Mouse (Mus musculus) MEL (cell line): ENCODE results near the gene Golph3l. TPM values are rescaled to one million over a fixed set of nuclear protein-coding genes. Genes with fewer than 3 reads are reported as not detected.

Experiments used
- DNase-seq: peaks from one replicate; pipeline ENCODE4 v3.0.0; 2011; ENCODE audit warnings: low read depth, low spot score
- H3K27ac ChIP-seq: 2 replicates; pipeline ENCODE4 v1.5.1; 2012; ENCODE audit warnings: low read depth, mild to moderate bottlenecking, control low read depth, low read length, moderate library complexity; ENCODE audit not compliant: control insufficient read depth
- H3K27me3 ChIP-seq, 2 experiments: fragments of 150-350 bp in 1 of 2; sonication (generic) in 1 of 2; 2 replicates each; pipeline ENCODE4 v1.6.1; 2012; ENCODE audit warnings: low read length in 2 of 2, mild to moderate bottlenecking in 2 of 2, improper control_type of control experiment in 1 of 2, moderate library complexity in 1 of 2; ENCODE audit not compliant: insufficient read depth in 2 of 2, control insufficient read depth in 1 of 2
- H3K36me3 ChIP-seq, 2 experiments: 2 replicates each; pipeline ENCODE4 v1.6.1; 2012 to 2014; ENCODE audit warnings: low read length in 2 of 2, improper control_type of control experiment in 1 of 2, inconsistent platforms in 1 of 2, mild to moderate bottlenecking in 1 of 2; ENCODE audit not compliant: insufficient read depth in 2 of 2, control insufficient read depth in 1 of 2
- H3K4me1 ChIP-seq, 2 experiments: fragments of 150-350 bp in 1 of 2; sonication (generic) in 1 of 2; 2 replicates each; pipeline ENCODE4 v1.6.1; 2012; ENCODE audit warnings: low read length in 2 of 2, improper control_type of control experiment in 1 of 2, mild to moderate bottlenecking in 1 of 2; ENCODE audit not compliant: insufficient read depth in 2 of 2, control insufficient read depth in 1 of 2
- H3K4me3 ChIP-seq, 2 experiments: fragments of 150-350 bp in 1 of 2; sonication (generic) in 1 of 2; 2 replicates each; pipeline ENCODE4 v1.5.1; 2012; ENCODE audit warnings: low read depth in 2 of 2, low read length in 2 of 2, mild to moderate bottlenecking in 2 of 2, moderate library complexity in 2 of 2, control low read depth in 1 of 2, improper control_type of control experiment in 1 of 2; ENCODE audit not compliant: control insufficient read depth in 1 of 2, insufficient read depth in 1 of 2
- H3K79me2 ChIP-seq: 2 replicates; pipeline ENCODE4 v1.6.1; 2012; ENCODE audit warnings: mild to moderate bottlenecking, low read length, moderate library complexity; ENCODE audit not compliant: control insufficient read depth, poor library complexity, insufficient read depth
- H3K9ac ChIP-seq: 2 replicates; pipeline ENCODE4 v1.6.1; 2012; ENCODE audit warnings: low read depth, mild to moderate bottlenecking, control low read depth, low read length, moderate library complexity; ENCODE audit not compliant: control insufficient read depth, poor library complexity, severe bottlenecking
- H3K9me3 ChIP-seq: fragments of 150-350 bp; sonication (generic); replicated peaks from 2 replicates; pipeline ENCODE4 v1.6.1; 2012; ENCODE audit warnings: mild to moderate bottlenecking, low read length, improper control_type of control experiment, moderate library complexity; ENCODE audit not compliant: insufficient read depth
- BHLHE40 ChIP-seq: IDR thresholded peaks from 2 replicates; pipeline ENCODE4 v1.6.1; 2012; ENCODE audit warnings: low read depth, mild to moderate bottlenecking, inconsistent platforms, low read length, improper control_type of control experiment, borderline replicate concordance
- CHD2 ChIP-seq: IDR thresholded peaks from 2 replicates; pipeline ENCODE4 v1.6.1; 2011; ENCODE audit warnings: low read length, improper control_type of control experiment
- E2F4 ChIP-seq: IDR thresholded peaks from 2 replicates; pipeline ENCODE4 v1.6.1; 2011; ENCODE audit warnings: low read depth, low read length, improper control_type of control experiment, borderline replicate concordance
- EP300 ChIP-seq, 2 experiments: IDR thresholded peaks; 2 replicates each; pipeline ENCODE4 v1.6.1; 2011; ENCODE audit warnings: improper control_type of control experiment in 2 of 2, low read length in 2 of 2, low read depth in 1 of 2, mild to moderate bottlenecking in 1 of 2
- ETS1 ChIP-seq: IDR thresholded peaks from 2 replicates; pipeline ENCODE4 v1.6.1; 2012; ENCODE audit warnings: low read depth, mild to moderate bottlenecking, inconsistent platforms, low read length, improper control_type of control experiment, moderate library complexity
- GABPA ChIP-seq: IDR thresholded peaks from 2 replicates; pipeline ENCODE4 v1.6.1; 2012; ENCODE audit warnings: low read depth, mild to moderate bottlenecking, inconsistent platforms, low read length, improper control_type of control experiment, moderate library complexity
- HCFC1 ChIP-seq: IDR thresholded peaks from 2 replicates; pipeline ENCODE4 v1.6.1; 2012; ENCODE audit warnings: low read depth, mild to moderate bottlenecking, inconsistent platforms, low read length, improper control_type of control experiment, moderate library complexity
- JUND ChIP-seq: IDR thresholded peaks from 2 replicates; pipeline ENCODE4 v1.6.1; 2011; ENCODE audit warnings: low read depth, mild to moderate bottlenecking, improper control_type of control experiment, low read length
- MAFK ChIP-seq: IDR thresholded peaks from 2 replicates; pipeline ENCODE4 v1.6.1; 2011; ENCODE audit warnings: low read depth, mild to moderate bottlenecking, low read length, improper control_type of control experiment, borderline replicate concordance
- MAX ChIP-seq: IDR thresholded peaks from 2 replicates; pipeline ENCODE4 v1.6.1; 2011; ENCODE audit warnings: low read length, improper control_type of control experiment
- MAZ ChIP-seq: IDR thresholded peaks from 2 replicates; pipeline ENCODE4 v1.6.1; 2012; ENCODE audit warnings: low read depth, mild to moderate bottlenecking, inconsistent platforms, low read length, improper control_type of control experiment
- MXI1 ChIP-seq: IDR thresholded peaks from 2 replicates; pipeline ENCODE4 v1.6.1; 2011; ENCODE audit warnings: mild to moderate bottlenecking, low read depth, low read length, improper control_type of control experiment
- NELFE ChIP-seq: IDR thresholded peaks from 2 replicates; pipeline ENCODE4 v1.6.1; 2011; ENCODE audit warnings: low read depth, low read length, improper control_type of control experiment
- POLR2A ChIP-seq, 2 experiments: IDR thresholded peaks; 2 replicates each; pipeline ENCODE4 v1.6.1; 2011 to 2012; ENCODE audit warnings: low read length in 2 of 2, mild to moderate bottlenecking in 2 of 2, control low read depth in 1 of 2, improper control_type of control experiment in 1 of 2, low read depth in 1 of 2, moderate library complexity in 1 of 2; ENCODE audit not compliant: control insufficient read depth in 1 of 2, insufficient read depth in 1 of 2, poor library complexity in 1 of 2
- POLR2AphosphoS2 ChIP-seq: IDR thresholded peaks from 2 replicates; pipeline ENCODE4 v1.6.1; 2011; ENCODE audit warnings: low read length, improper control_type of control experiment
- RAD21 ChIP-seq: IDR thresholded peaks from 2 replicates; pipeline ENCODE4 v1.6.1; 2011; ENCODE audit warnings: mild to moderate bottlenecking, low read depth, low read length, improper control_type of control experiment
- SIN3A ChIP-seq: IDR thresholded peaks from 2 replicates; pipeline ENCODE4 v1.6.1; 2012; ENCODE audit warnings: low read length, improper control_type of control experiment, inconsistent platforms
- SMC3 ChIP-seq: IDR thresholded peaks from 2 replicates; pipeline ENCODE4 v1.6.1; 2011; ENCODE audit warnings: low read depth, low read length, improper control_type of control experiment
- TAL1 ChIP-seq: IDR thresholded peaks from 2 replicates; pipeline ENCODE4 v1.6.1; 2012; ENCODE audit warnings: mild to moderate bottlenecking, inconsistent platforms, low read length, moderate library complexity, mixed read lengths
- TBP ChIP-seq: IDR thresholded peaks from 2 replicates; pipeline ENCODE4 v1.8.0; 2011; ENCODE audit warnings: low read depth, low read length, improper control_type of control experiment
- TCF12 ChIP-seq: IDR thresholded peaks from 2 replicates; pipeline ENCODE4 v1.6.1; 2014; ENCODE audit warnings: low read depth, mild to moderate bottlenecking, inconsistent platforms, low read length, improper control_type of control experiment, moderate library complexity
- UBTF ChIP-seq: IDR thresholded peaks from 2 replicates; pipeline ENCODE4 v1.6.1; 2012; ENCODE audit warnings: low read depth, mild to moderate bottlenecking, inconsistent platforms, low read length, improper control_type of control experiment, moderate library complexity, borderline replicate concordance; ENCODE audit not compliant: insufficient read depth
- USF1 ChIP-seq: IDR thresholded peaks from 2 replicates; pipeline ENCODE4 v1.6.1; 2014; ENCODE audit warnings: low read depth, mild to moderate bottlenecking, inconsistent platforms, low read length, improper control_type of control experiment, moderate library complexity
- USF2 ChIP-seq, 2 experiments: IDR thresholded peaks; 2 replicates each; pipeline ENCODE4 v1.6.1; 2011 to 2012; ENCODE audit warnings: improper control_type of control experiment in 2 of 2, low read length in 2 of 2, borderline replicate concordance in 1 of 2, inconsistent platforms in 1 of 2, low read depth in 1 of 2, mild to moderate bottlenecking in 1 of 2; ENCODE audit not compliant: insufficient read depth in 1 of 2
- ZKSCAN1 ChIP-seq: IDR thresholded peaks from 2 replicates; pipeline ENCODE4 v1.6.1; 2012; ENCODE audit warnings: low read depth, mild to moderate bottlenecking, inconsistent platforms, low read length, improper control_type of control experiment, moderate library complexity
- ZMIZ1 ChIP-seq: IDR thresholded peaks from 2 replicates; pipeline ENCODE4 v1.6.1; 2012; ENCODE audit warnings: low read depth, mild to moderate bottlenecking, inconsistent platforms, low read length, improper control_type of control experiment, moderate library complexity
- polyA plus RNA-seq, 2 experiments: library from polyadenylated mRNA; stranded (reverse) in 1 of 2; unstranded in 1 of 2; fragments of >175 nt in 1 of 2; fragments of >200 nt in 1 of 2; gene quantifications; 2 replicates each; pipeline versions ENCODE4 v1.2.1 to v1.2.4; 2012; ENCODE audit warnings: low replicate concordance in 2 of 2, low read depth in 1 of 2; ENCODE audit not compliant: insufficient read length in 2 of 2, insufficient read depth in 1 of 2, missing spikeins in 1 of 2
- total RNA-seq: library from RNA; depleted of rRNA; stranded (reverse); fragments of 300-350 nt; gene quantifications from 2 replicates; pipeline ENCODE4 v1.2.3, GENCODE M21; 2012

Gene Golph3l
- total and polyA plus RNA-seq, 3 experiments, result 43.8 to 45.1 TPM; not detected in 1

DNA sequence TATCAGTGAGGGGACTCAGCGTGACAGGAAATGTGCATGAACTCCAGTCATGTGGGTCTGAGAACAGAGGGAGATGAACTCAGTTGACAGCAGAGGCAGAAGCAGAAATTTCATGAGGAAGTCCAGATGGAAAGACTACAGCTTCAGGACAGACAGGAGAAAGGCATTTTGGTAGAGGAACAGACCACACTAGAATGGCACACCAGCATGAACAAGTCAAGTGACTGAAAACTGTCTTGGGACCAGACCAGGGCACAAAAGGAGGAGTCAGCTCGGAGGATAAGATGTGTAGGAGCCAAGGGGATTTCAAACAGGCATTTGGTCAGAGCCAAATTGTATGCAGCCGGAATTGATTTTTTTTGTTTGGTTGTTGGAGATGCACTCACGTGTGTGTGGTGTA, 46.9 kb downstream of the Golph3l start:
- no peak for DNase-seq
- no peak overlapping the region for H3K4me3 ChIP-seq
- H3K27ac ChIP-seq, result no peak overlapping the region
- H3K36me3 ChIP-seq, result peaks cover 7 to 54% of the 10 kb centered on the region in 2 experiments
- H3K4me1 ChIP-seq, result no peaks in the 10 kb centered on the region
- no peak overlapping the region for H3K9ac ChIP-seq
- H3K79me2 ChIP-seq, result no peaks in the 10 kb centered on the region
- H3K27me3 ChIP-seq, result no peaks in the 10 kb centered on the region
- no peaks in the 10 kb centered on the region for H3K9me3 ChIP-seq
- no peak for TF ChIP-seq BHLHE40
- TF ChIP-seq ETS1, result no peak
- no peak for TF ChIP-seq MAFK
- TF ChIP-seq TAL1, result no peak
- TF ChIP-seq RAD21, result no peak
- no peak for TF ChIP-seq ZKSCAN1
- TF ChIP-seq GABPA, result no peak
- TF ChIP-seq POLR2AphosphoS2, result no peak; the same call in 1 of the 2 replicates
- TF ChIP-seq MAX, result no peak
- TF ChIP-seq TCF12, result no peak
- TF ChIP-seq UBTF, result no peak
- TF ChIP-seq POLR2A (IDR thresholded peaks at IDR 0.05; ENCODE audit: control insufficient read depth in 1 of 2, insufficient read depth in 1 of 2, low read depth in 1 of 2, low read length in 2 of 2, poor library complexity in 1 of 2), result no peak
- TF ChIP-seq MAZ, result no peak
- TF ChIP-seq TBP, result no peak

DNA sequence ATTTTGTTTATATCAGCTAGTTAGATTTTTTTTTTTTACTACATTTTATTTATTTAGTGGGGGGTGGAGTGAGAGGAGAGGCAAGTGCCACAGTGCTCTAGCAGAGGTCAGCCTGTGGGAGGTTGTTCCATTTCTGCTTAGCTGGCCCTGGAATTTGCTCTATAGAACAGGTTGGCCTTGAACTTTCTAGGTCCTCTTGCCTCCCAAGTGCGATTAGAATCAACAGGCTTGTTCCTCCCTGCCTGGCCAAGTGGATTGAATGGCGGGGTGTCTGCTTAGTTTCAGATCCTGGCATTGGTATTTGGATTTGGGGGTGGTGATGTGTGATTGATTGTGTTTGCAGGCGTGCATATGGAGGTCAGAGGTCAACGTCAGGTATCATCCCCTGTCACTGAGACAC, 47.3 kb downstream of the Golph3l start:
- no peaks in the 10 kb centered on the region for H3K4me1 ChIP-seq
- no peak overlapping the region for H3K4me3 ChIP-seq
- peaks cover 7 to 50% of the 10 kb centered on the region in 2 experiments for H3K36me3 ChIP-seq
- no peaks in the 10 kb centered on the region for H3K79me2 ChIP-seq
- H3K9me3 ChIP-seq, result no peaks in the 10 kb centered on the region
- no peak overlapping the region for H3K9ac ChIP-seq
- H3K27ac ChIP-seq, result no peak overlapping the region
- DNase-seq, result no peak
- TF ChIP-seq ZKSCAN1, result no peak
- TF ChIP-seq ZMIZ1, result no peak
- TF ChIP-seq MXI1, result no peak
- no peak for TF ChIP-seq EP300 (IDR thresholded peaks at IDR 0.05; ENCODE audit: low read depth in 1 of 2, low read length in 2 of 2)
- no peak for TF ChIP-seq SIN3A
- no peak for TF ChIP-seq NELFE
- TF ChIP-seq USF1, result no peak
- TF ChIP-seq HCFC1, result no peak
- TF ChIP-seq USF2 (IDR thresholded peaks at IDR 0.05; ENCODE audit: borderline replicate concordance in 1 of 2, insufficient read depth in 1 of 2, low read depth in 1 of 2, low read length in 2 of 2), result no peak
- no peak for TF ChIP-seq ETS1
- TF ChIP-seq BHLHE40, result no peak
- no peak; the same call in 1 of the 2 replicates for TF ChIP-seq POLR2AphosphoS2
- TF ChIP-seq JUND, result no peak
- no peak for TF ChIP-seq CHD2
- no peak for TF ChIP-seq SMC3
- no peak for TF ChIP-seq RAD21
- no peak for TF ChIP-seq MAZ
- TF ChIP-seq E2F4, result no peak
- no peaks in the 10 kb centered on the region for H3K27me3 ChIP-seq
